ENCODE assay signal across 9 mouse cellular contexts in genomic region chr13:102644789-102645551, GRCm38 (mm10). TPM values are rescaled to one million over a fixed set of nuclear protein-coding genes. Genes with fewer than 3 reads are reported as not detected.
DNase-seq lines count a peak whose midpoint lies in the region; ATAC-seq and TF ChIP-seq lines count a peak whose summit lies in the region.
"Had no signal": no experiment of that assay in that cellular context is flagged by ENCODE, and none has a peak within 500 bp of the region (broad histone marks: within the 10 kb centered on the region; RNA-seq: fewer than 3 reads in every experiment).

No protein-coding gene starts in this region.

- no peak overlapping the region for H3K27ac ChIP-seq in intestine, postnatal 0 days (ENCODE audit: low read depth, low read length)

- peak overlapping the region; percentile 40 for H3K4me2 ChIP-seq in intestine, postnatal 0 days (replicated peaks; ENCODE audit: low read depth)

- H3K27me3 ChIP-seq in intestine, postnatal 0 days (replicated peaks; ENCODE audit: control insufficient read depth, insufficient read depth, low read length), result no peaks in the 10 kb centered on the region

- H3K4me1 ChIP-seq in intestine, postnatal 0 days (replicated peaks; ENCODE audit: control insufficient read depth, insufficient read depth, low read length), result no peaks in the 10 kb centered on the region

- intact Hi-C loops in left cerebral cortex, postnatal 14 days (cut with DNase I), result loop anchor here (2.0 to 10.0 kb wide), 2 partner anchors 730 to 910 kb away; no protein-coding TSS in a partner anchor

- WGBS in intestine, postnatal 0 days, result 27% methylated on average over 17 of the region's 17 CpGs

- H3K9me3 ChIP-seq in intestine, postnatal 0 days (ENCODE audit: control insufficient read depth), result no peaks in the 10 kb centered on the region
- H3K9me3 ChIP-seq: G1E had no signal

- no peak overlapping the region for H3K4me3 ChIP-seq in intestine, postnatal 0 days (ENCODE audit: low read depth, low read length)

- peak; percentile 90 for TF ChIP-seq CTCF in intestine, postnatal 0 days (IDR thresholded peaks at IDR 0.05; ENCODE audit: low read depth)

- peak; percentile 36 to 37 for DNase-seq in urinary bladder, adult 18-20 months (ENCODE audit: low spot score in 2 of 2)
- DNase-seq in urinary bladder, adult 2 months (ENCODE audit: low spot score), result no peak
- peak; percentile 87 for DNase-seq in embryo, embryonic 11 days
- DNase-seq in heart, adult 18-20 months, result peak; percentile 78 to 86
- peak; percentile 89 to 92 for DNase-seq in left cerebral cortex, postnatal 14 days (ENCODE audit: low spot score in 2 of 2)
- DNase-seq in right cerebral cortex, postnatal 36 days (ENCODE audit: low spot score in 2 of 2), result peak; percentile 50 to 70

- no peaks in the 10 kb centered on the region for H3K36me3 ChIP-seq in intestine, postnatal 0 days (ENCODE audit: control insufficient read depth, insufficient read depth)
- H3K36me3 ChIP-seq: G1E had no signal

- H3K9ac ChIP-seq in intestine, postnatal 0 days (ENCODE audit: low read depth, low read length), result no peak overlapping the region

- ATAC-seq in intestine, postnatal 0 days, result 0 out of 2 replicates have a peak, but pooled peaks have one; percentile 28
- peak; percentile 81 for ATAC-seq in megakaryocyte progenitor cell, adult 5-6 weeks (replicated peaks; ENCODE audit: poor library complexity)

RNA-seq across cellular contexts. Expression of gene Cd180, which starts 48.4 kb away (rescaled TPM):
- 1.6 and 3.3 TPM in 2 replicates for polyA plus RNA-seq in urinary bladder, adult 2 months (2012; rRNA removed)
- 1 to 10 TPM in 1 of 2 experiments, under 1 TPM in 1; 0.57 to 2.2 TPM for total RNA-seq in heart, adult 18-20 months (2021)
- 0.26 and 0.31 TPM in 2 replicates for polyA plus RNA-seq in intestine, postnatal 0 days (2015; fragmentation: Nextera tagmentation; extraction: Ambion mirVana)
- 1 to 10 TPM; 2.9 to 3.3 TPM for total RNA-seq in left cerebral cortex, postnatal 14 days (2021)
- 47.1 and 51.5 TPM in 2 replicates for total RNA-seq in megakaryocyte progenitor cell, adult 5-6 weeks (2015)
- 11.2 and 14.5 TPM in 2 replicates for total RNA-seq in megakaryocyte progenitor cell, adult 5-6 weeks (2017)
- polyA plus RNA-seq: G1E had no signal
